Comparison of ENCODE assay signal across 8 mouse cellular contexts in the genomic region with DNA sequence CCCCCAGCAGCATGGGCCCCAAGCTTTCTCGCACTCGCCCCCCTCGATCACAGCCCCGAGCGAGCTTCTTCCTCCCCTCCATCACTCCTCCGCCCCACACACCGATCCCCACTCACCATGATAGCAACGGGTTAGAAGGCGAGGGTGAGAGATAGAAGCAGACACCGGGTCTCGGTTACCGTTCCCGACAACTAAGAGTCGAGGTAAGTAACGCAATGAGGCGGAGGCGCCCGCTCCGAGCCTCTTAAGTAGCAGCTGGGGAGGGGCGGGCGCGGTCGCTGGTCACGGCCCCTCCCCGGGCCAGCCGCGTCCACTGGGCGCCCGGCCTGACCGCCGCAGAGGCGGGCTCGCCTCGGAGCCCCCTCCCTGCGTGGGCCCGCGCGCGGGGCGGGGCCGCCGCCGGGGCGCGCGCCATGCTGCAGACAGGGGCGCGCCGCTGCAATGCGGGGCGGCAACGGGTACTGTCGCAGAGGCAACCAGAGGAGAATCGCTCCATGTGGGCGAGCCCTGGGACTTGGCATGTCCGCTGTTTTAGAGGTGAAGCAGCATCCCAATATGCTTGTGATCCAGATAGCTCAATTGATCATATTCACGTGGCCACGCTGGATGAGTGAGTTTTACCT. TPM values are rescaled to one million over a fixed set of nuclear protein-coding genes. Genes with fewer than 3 reads are reported as not detected.
DNase-seq lines count a peak whose midpoint lies in the region; ATAC-seq lines count a peak whose summit lies in the region.

Gene Tuba1b (minus strand): TSS at position 349 of the 623 bp plus-strand sequence.

- no peaks in the 10 kb centered on the region for H3K27me3 ChIP-seq in embryonic facial prominence, embryonic 11.5 days (ENCODE audit: control insufficient read depth, insufficient read depth, low read length)
- no peaks in the 10 kb centered on the region for H3K27me3 ChIP-seq in limb, embryonic 10.5 days (ENCODE audit: low read depth, poor library complexity, severe bottlenecking)
- H3K27me3 ChIP-seq in midbrain, embryonic 12.5 days = no peaks in the 10 kb centered on the region

- ATAC-seq in embryonic facial prominence, embryonic 11.5 days (replicated peaks; ENCODE audit: insufficient number of reproducible peaks, low FRiP score, low TSS enrichment, low read depth) = peak; percentile 92
- peak; percentile 96 for ATAC-seq in midbrain, embryonic 12.5 days (ENCODE audit: low FRiP score, low read depth)

- H3K4me2 ChIP-seq in embryonic facial prominence, embryonic 11.5 days (ENCODE audit: low read depth, low read length) = peak within 1 kb of the TSS; percentile 68
- H3K4me2 ChIP-seq in midbrain, embryonic 12.5 days (replicated peaks) = peak within 1 kb of the TSS; percentile 97

- H3K9ac ChIP-seq in embryonic facial prominence, embryonic 11.5 days (replicated peaks; ENCODE audit: low read length) = peak within 1 kb of the TSS; percentile 93
- H3K9ac ChIP-seq in midbrain, embryonic 12.5 days (replicated peaks) = peak within 1 kb of the TSS; percentile 88

- no peaks in the 10 kb centered on the region for H3K9me3 ChIP-seq in embryonic facial prominence, embryonic 11.5 days (replicated peaks; ENCODE audit: control insufficient read depth, low read length)
- no peaks in the 10 kb centered on the region for H3K9me3 ChIP-seq in limb, embryonic 10.5 days (replicated peaks)
- H3K9me3 ChIP-seq in midbrain, embryonic 12.5 days = no peaks in the 10 kb centered on the region

- WGBS in embryonic facial prominence, embryonic 11.5 days = under 1% methylated on average over 56 of the region's 58 CpGs
- under 1% methylated on average over 58 of the region's 58 CpGs for WGBS in limb, embryonic 10.5 days
- WGBS in midbrain, embryonic 12.5 days = under 1% methylated on average over 54 of the region's 58 CpGs

- H3K36me3 ChIP-seq in embryonic facial prominence, embryonic 11.5 days (replicated peaks; ENCODE audit: control insufficient read depth, insufficient read depth, low read depth, low read length) = no peaks in the 10 kb centered on the region
- H3K36me3 ChIP-seq in limb, embryonic 10.5 days = peaks cover 22% of the 10 kb centered on the region
- peaks cover 12% of the 10 kb centered on the region for H3K36me3 ChIP-seq in midbrain, embryonic 12.5 days

- 0 out of 2 replicates have a peak, but pooled peaks cover 3% of the 10 kb centered on the region for H3K4me1 ChIP-seq in embryonic facial prominence, embryonic 11.5 days (ENCODE audit: control insufficient read depth, insufficient read depth, low read length)
- peaks cover 20% of the 10 kb centered on the region for H3K4me1 ChIP-seq in limb, embryonic 10.5 days
- H3K4me1 ChIP-seq in midbrain, embryonic 12.5 days = peaks cover 14% of the 10 kb centered on the region

- peak within 1 kb of the TSS; percentile 93 for H3K27ac ChIP-seq in embryonic facial prominence, embryonic 11.5 days (replicated peaks; ENCODE audit: low read depth, low read length)
- H3K27ac ChIP-seq in limb, embryonic 10.5 days = peak within 1 kb of the TSS; percentile 98
- peak within 1 kb of the TSS; percentile 98 for H3K27ac ChIP-seq in midbrain, embryonic 12.5 days (replicated peaks)

- peak; percentile 92 for DNase-seq in 3134 (ENCODE audit: extremely low read depth, insufficient read length, low spot score)
- DNase-seq in adrenal gland, postnatal 25 days = peak; percentile 93
- peak; percentile 97 for DNase-seq in embryonic facial prominence, embryonic 11.5 days (ENCODE audit: low spot score)
- peak; percentile 100 for DNase-seq in heart, adult 11 months
- peak; percentile 91 for DNase-seq in kidney, adult 18-20 months
- peak; percentile 93 for DNase-seq in limb, embryonic 10.5 days (ENCODE audit: low spot score)
- DNase-seq in skeletal muscle tissue, adult 2 months (ENCODE audit: low read depth, low spot score) = peak; percentile 85

- H3K4me3 ChIP-seq in embryonic facial prominence, embryonic 11.5 days (ENCODE audit: low read depth, low read length) = peak within 1 kb of the TSS; percentile 61
- H3K4me3 ChIP-seq in limb, embryonic 10.5 days = peak within 1 kb of the TSS; percentile 74
- peak within 1 kb of the TSS; percentile 77 for H3K4me3 ChIP-seq in midbrain, embryonic 12.5 days

RNA-seq across cellular contexts. Expression of gene Tuba1b, which starts in this region (rescaled TPM):
- total RNA-seq in adrenal gland, postnatal 25 days (2021) = 285 and 323 TPM in 2 replicates
- polyA plus RNA-seq in embryonic facial prominence, embryonic 11.5 days (2014; fragmentation: Nextera tagmentation; extraction: Ambion mirVana) = 2,291 and 2,381 TPM in 2 replicates
- 2,301 and 2,452 TPM in 2 replicates for polyA plus RNA-seq in limb, embryonic 10.5 days (2016; fragmentation: Nextera tagmentation; extraction: Ambion mirVana)
- polyA plus RNA-seq in midbrain, embryonic 12.5 days (2016; fragmentation: Nextera tagmentation; extraction: Ambion mirVana) = 1,566 and 1,635 TPM in 2 replicates

Comparison
In these comparisons a context has a peak if more than half of its experiments do, and no peak if none do; other contexts are left out.
1. Peak in every context shown above with its lines: DNase-seq, ATAC-seq, H3K4me3 ChIP-seq and H3K27ac ChIP-seq.